Mouse (Mus musculus) testis, adult 2 months (tissue): ENCODE data around the gene Hs1bp3. TPM values are rescaled to one million over a fixed set of nuclear protein-coding genes. Genes with fewer than 3 reads are reported as not detected.
A peak's percentile ranks its signal among the peaks of the same experiment; 100 is the strongest.

Experiments used
- H3K27ac ChIP-seq: fragments of 200-500 bp; 2 replicates; pipeline ENCODE4 v1.5.1; 2012; ENCODE audit warnings: low read depth, low read length; ENCODE audit not compliant: control insufficient read depth, insufficient read depth
- H3K27me3 ChIP-seq: fragments of 200-500 bp; 2 replicates; pipeline ENCODE4 v1.6.1; 2012; ENCODE audit warnings: mild to moderate bottlenecking, low read length, moderate library complexity; ENCODE audit not compliant: control insufficient read depth, insufficient read depth
- H3K36me3 ChIP-seq: fragments of 200-500 bp; 2 replicates; pipeline ENCODE4 v1.6.1; 2012; ENCODE audit warnings: mild to moderate bottlenecking, low read length; ENCODE audit not compliant: control insufficient read depth, insufficient read depth
- H3K4me1 ChIP-seq: fragments of 200-500 bp; 2 replicates; pipeline ENCODE4 v1.6.1; 2012; ENCODE audit warnings: low read length; ENCODE audit not compliant: control insufficient read depth, insufficient read depth
- H3K4me3 ChIP-seq: fragments of 200-500 bp; 2 replicates; pipeline ENCODE4 v1.5.1; 2012; ENCODE audit warnings: low read depth, mild to moderate bottlenecking, low read length, moderate library complexity, mixed read lengths; ENCODE audit not compliant: control insufficient read depth
- CTCF ChIP-seq: fragments of 200-500 bp; IDR thresholded peaks from 2 replicates; pipeline ENCODE4 v1.5.1; 2012; ENCODE audit warnings: low read depth, mild to moderate bottlenecking, inconsistent platforms, low read length, moderate library complexity; ENCODE audit not compliant: control insufficient read depth, insufficient read depth, insufficient replicate concordance
- POLR2A ChIP-seq: fragments of 200-500 bp; IDR thresholded peaks from 2 replicates; pipeline ENCODE4 v1.6.1; 2012; ENCODE audit warnings: low read depth, mild to moderate bottlenecking, inconsistent platforms, low read length, moderate library complexity; ENCODE audit not compliant: control insufficient read depth
- polyA plus RNA-seq: library from polyadenylated mRNA; depleted of rRNA; stranded (reverse); fragments of >200 nt; gene quantifications from 2 replicates; pipeline ENCODE4 v1.2.3, GENCODE M21; 2012

The Hs1bp3 gene
- polyA plus RNA-seq, 1 experiment = 1.8 TPM

- no peak overlapping the region for H3K4me3 ChIP-seq
- H3K27ac ChIP-seq = no peak overlapping the region
- H3K36me3 ChIP-seq = no peaks in the 10 kb centered on the region
- TF ChIP-seq POLR2A (no peak), CTCF (no peak)
- no peaks in the 10 kb centered on the region for H3K4me1 ChIP-seq
- H3K27me3 ChIP-seq = no peaks in the 10 kb centered on the region
These were observed 24.1 kb upstream of the Hs1bp3 start for GRCm38 (mm10) chr12:8289099-8289498.

- no peak for TF ChIP-seq POLR2A
- TF ChIP-seq CTCF = no peak
- Histone ChIP-seq H3K4me3 (no peak overlapping the region), H3K27ac (no peak overlapping the region), H3K27me3 (no peaks in the 10 kb centered on the region), H3K4me1 (no peaks in the 10 kb centered on the region), H3K36me3 (no peaks in the 10 kb centered on the region)
These were observed 23.7 kb upstream of the Hs1bp3 start for GRCm38 (mm10) chr12:8289499-8289898.

GRCm38 (mm10) chr12:8291157-8291853, 21.9 kb upstream of the Hs1bp3 start:
- TF ChIP-seq CTCF (no peak), POLR2A (no peak)
- Histone ChIP-seq H3K27ac (no peak overlapping the region), H3K27me3 (no peaks in the 10 kb centered on the region), H3K36me3 (no peaks in the 10 kb centered on the region), H3K4me1 (no peaks in the 10 kb centered on the region), H3K4me3 (no peak overlapping the region)

- H3K27ac ChIP-seq = no peak overlapping the region
- TF ChIP-seq CTCF = no peak
- no peak for TF ChIP-seq POLR2A
- H3K4me3 ChIP-seq = no peak overlapping the region
- H3K36me3 ChIP-seq = no peaks in the 10 kb centered on the region
- H3K4me1 ChIP-seq = peaks cover 11% of the 10 kb centered on the region
- peaks cover 5% of the 10 kb centered on the region for H3K27me3 ChIP-seq
These were observed 17.8 kb upstream of the Hs1bp3 start for GRCm38 (mm10) chr12:8295307-8295913.

GRCm38 (mm10) chr12:8296154-8296553, 17.1 kb upstream of the Hs1bp3 start:
- peaks cover 5% of the 10 kb centered on the region for H3K27me3 ChIP-seq
- H3K4me3 ChIP-seq = no peak overlapping the region
- H3K4me1 ChIP-seq = peaks cover 11% of the 10 kb centered on the region
- TF ChIP-seq POLR2A = no peak
- TF ChIP-seq CTCF = no peak
- H3K36me3 ChIP-seq = no peaks in the 10 kb centered on the region
- H3K27ac ChIP-seq = no peak overlapping the region

- Histone ChIP-seq H3K36me3 (no peaks in the 10 kb centered on the region), H3K4me1 (peaks cover 17% of the 10 kb centered on the region), H3K27ac (no peak overlapping the region), H3K4me3 (peak overlapping the region; percentile 53), H3K27me3 (peaks cover 5% of the 10 kb centered on the region)
- no peak for TF ChIP-seq CTCF
- TF ChIP-seq POLR2A = no peak
These were observed 15.5 kb upstream of the Hs1bp3 start for GRCm38 (mm10) chr12:8297586-8298214.

- TF ChIP-seq POLR2A (no peak), CTCF (no peak)
- H3K36me3 ChIP-seq = no peaks in the 10 kb centered on the region
- peak overlapping the region; percentile 16 for H3K4me3 ChIP-seq
- peaks cover 5% of the 10 kb centered on the region for H3K27me3 ChIP-seq
- no peak overlapping the region for H3K27ac ChIP-seq
- H3K4me1 ChIP-seq = peaks cover 17% of the 10 kb centered on the region
These were observed 14.7 kb upstream of the Hs1bp3 start for GRCm38 (mm10) chr12:8298361-8299142.
